Mouse (Mus musculus): Measurements from ENCODE around the gene Map2k6.

Map2k6 gene

GRCm38 (mm10) chr11:110534856-110535255 lies 135.9 kb downstream of the Map2k6 start:
- no peak for TF ChIP-seq GATA4 (IDR thresholded peaks at IDR 0.05; ENCODE audit: insufficient replicate concordance, low read length)

GRCm38 (mm10) chr11:110536533-110536932 lies 137.6 kb downstream of the Map2k6 start:
- no peak for TF ChIP-seq GATA4 (IDR thresholded peaks at IDR 0.05; ENCODE audit: insufficient replicate concordance, low read length)

GRCm38 (mm10) chr11:110537602-110538001 lies 138.7 kb downstream of the Map2k6 start:
- TF ChIP-seq GATA4 (IDR thresholded peaks at IDR 0.05; ENCODE audit: insufficient replicate concordance, low read length) = no peak

- no peak for TF ChIP-seq GATA4 (IDR thresholded peaks at IDR 0.05; ENCODE audit: insufficient replicate concordance, low read length)
These were observed 139.3 kb downstream of the Map2k6 start for GRCm38 (mm10) chr11:110538206-110538605.

- no peak for TF ChIP-seq GATA4 (IDR thresholded peaks at IDR 0.05; ENCODE audit: insufficient replicate concordance, low read length)
These were observed 143.0 kb downstream of the Map2k6 start for GRCm38 (mm10) chr11:110541933-110542332.

GRCm38 (mm10) chr11:110544419-110545210 lies 145.7 kb downstream of the Map2k6 start:
- no peak for TF ChIP-seq GATA4 (IDR thresholded peaks at IDR 0.05; ENCODE audit: insufficient replicate concordance, low read length)

GRCm38 (mm10) chr11:110545416-110545815 lies 146.5 kb downstream of the Map2k6 start:
- TF ChIP-seq GATA4 (IDR thresholded peaks at IDR 0.05; ENCODE audit: insufficient replicate concordance, low read length) = no peak

- peak; percentile 71; the same call in 1 of the 2 replicates for TF ChIP-seq GATA4 (IDR thresholded peaks at IDR 0.05; ENCODE audit: insufficient replicate concordance, low read length)
These were observed 152.6 kb downstream of the Map2k6 start for GRCm38 (mm10) chr11:110551471-110551967.

- no peak for TF ChIP-seq GATA4 (IDR thresholded peaks at IDR 0.05; ENCODE audit: insufficient replicate concordance, low read length)
These were observed 163.6 kb downstream of the Map2k6 start for GRCm38 (mm10) chr11:110562320-110563081.

- no peak for TF ChIP-seq GATA4 (IDR thresholded peaks at IDR 0.05; ENCODE audit: insufficient replicate concordance, low read length)
These were observed 164.3 kb downstream of the Map2k6 start for GRCm38 (mm10) chr11:110563272-110563671.

- no peak for TF ChIP-seq GATA4 (IDR thresholded peaks at IDR 0.05; ENCODE audit: insufficient replicate concordance, low read length)
These were observed 164.9 kb downstream of the Map2k6 start for GRCm38 (mm10) chr11:110563801-110564200.

- TF ChIP-seq GATA4 (IDR thresholded peaks at IDR 0.05; ENCODE audit: insufficient replicate concordance, low read length) = no peak
These were observed 167.4 kb downstream of the Map2k6 start for GRCm38 (mm10) chr11:110566307-110566706.

GRCm38 (mm10) chr11:110572548-110572947 lies 173.6 kb downstream of the Map2k6 start:
- TF ChIP-seq GATA4 (IDR thresholded peaks at IDR 0.05; ENCODE audit: insufficient replicate concordance, low read length) = no peak
